Mouse (Mus musculus): ENCODE data around the gene Sez6l2. TPM values are rescaled to one million over a fixed set of nuclear protein-coding genes. Genes with fewer than 3 reads are reported as not detected.

Sez6l2 gene
- polyA plus RNA-seq, 1 experiment, result 175 TPM

- no peak for DNase-seq (ENCODE audit: extremely low spot score in 1 of 2, low spot score in 1 of 2)
Measured at GRCm38 (mm10) chr7:127020031-127020430, 69.7 kb downstream of the Sez6l2 start.

Other genes starting within 250 kb of the Sez6l2 start
- gene Coro1a, start 242.8 kb upstream of the Sez6l2 start, polyA plus RNA-seq (2012; rRNA removed), result 135 and 145 TPM in 2 replicates
- 305 and 314 TPM in 2 replicates for gene Mapk3, start 191.0 kb upstream of the Sez6l2 start, polyA plus RNA-seq (2012; rRNA removed)
- 4.4 and 6.4 TPM in 2 replicates for gene Gdpd3, start 184.2 kb upstream of the Sez6l2 start, polyA plus RNA-seq (2012; rRNA removed)
- gene Ypel3, start 173.6 kb upstream of the Sez6l2 start, polyA plus RNA-seq (2012; rRNA removed), result 439 and 535 TPM in 2 replicates
- gene Tbx6, start 169.1 kb upstream of the Sez6l2 start, polyA plus RNA-seq (2012; rRNA removed), result 1.4 and 1.9 TPM in 2 replicates
- 84.5 and 85.1 TPM in 2 replicates for gene Ppp4c, start 158.1 kb upstream of the Sez6l2 start, polyA plus RNA-seq (2012; rRNA removed)
- 130 and 142 TPM in 2 replicates for gene Fam57b, start 152.9 kb upstream of the Sez6l2 start, polyA plus RNA-seq (2012; rRNA removed)
- 0.53 TPM in 1 of 2 replicates, not detected in the other for gene 4930451I11Rik, start 118.9 kb upstream of the Sez6l2 start, polyA plus RNA-seq (2012; rRNA removed)
- 35.1 and 44.5 TPM in 2 replicates for gene Doc2a, start 103.1 kb upstream of the Sez6l2 start, polyA plus RNA-seq (2012; rRNA removed)
- 89.0 and 92.5 TPM in 2 replicates for gene Hirip3, start 88.6 kb upstream of the Sez6l2 start, polyA plus RNA-seq (2012; rRNA removed)
- gene Ino80e, start 88.2 kb upstream of the Sez6l2 start, polyA plus RNA-seq (2012; rRNA removed), result 56.0 and 58.8 TPM in 2 replicates
- gene Taok2, start 65.9 kb upstream of the Sez6l2 start, polyA plus RNA-seq (2012; rRNA removed), result 105 and 110 TPM in 2 replicates
- gene Tmem219, start 27.6 kb upstream of the Sez6l2 start, polyA plus RNA-seq (2012; rRNA removed), result 27.7 and 30.9 TPM in 2 replicates
- gene Kctd13, start 21.7 kb upstream of the Sez6l2 start, polyA plus RNA-seq (2012; rRNA removed), result 163 and 171 TPM in 2 replicates
- 46.4 and 54.9 TPM in 2 replicates for gene Asphd1, start 981 bp upstream of the Sez6l2 start, polyA plus RNA-seq (2012; rRNA removed)
- 224 and 230 TPM in 2 replicates for gene Cdipt, start 25.4 kb downstream of the Sez6l2 start, polyA plus RNA-seq (2012; rRNA removed)
- 0.80 and 1.0 TPM in 2 replicates for gene Cdiptos, start 25.5 kb downstream of the Sez6l2 start, polyA plus RNA-seq (2012; rRNA removed)
- 8.3 and 8.8 TPM in 2 replicates for gene Mvp, start 64.1 kb downstream of the Sez6l2 start, polyA plus RNA-seq (2012; rRNA removed)
- gene Pagr1b, start 65.9 kb downstream of the Sez6l2 start, polyA plus RNA-seq (2012; rRNA removed), result 1.7 and 2.4 TPM in 2 replicates
- gene Pagr1a, start 66.8 kb downstream of the Sez6l2 start, polyA plus RNA-seq (2012; rRNA removed), result 30.0 and 42.3 TPM in 2 replicates
- gene Gm42742, start 70.5 kb downstream of the Sez6l2 start, polyA plus RNA-seq (2012; rRNA removed), result 95.5 and 113 TPM in 2 replicates
- gene Prrt2, start 70.6 kb downstream of the Sez6l2 start, polyA plus RNA-seq (2012; rRNA removed), result 227 and 259 TPM in 2 replicates
- 165 and 186 TPM in 2 replicates for gene Maz, start 76.5 kb downstream of the Sez6l2 start, polyA plus RNA-seq (2012; rRNA removed)
- 6.0 and 7.4 TPM in 2 replicates for gene Kif22, start 91.9 kb downstream of the Sez6l2 start, polyA plus RNA-seq (2012; rRNA removed)
- 0.16 and 0.23 TPM in 2 replicates for gene Zg16, start 136.8 kb downstream of the Sez6l2 start, polyA plus RNA-seq (2012; rRNA removed)
- gene AI467606, start 140.8 kb downstream of the Sez6l2 start, polyA plus RNA-seq (2012; rRNA removed), result 2.3 and 2.9 TPM in 2 replicates
- 0.86 TPM in 2 replicates for gene Qprt, start 171.7 kb downstream of the Sez6l2 start, polyA plus RNA-seq (2012; rRNA removed)
- gene Spn, start 187.3 kb downstream of the Sez6l2 start, polyA plus RNA-seq (2012; rRNA removed), result 0.15 and 0.16 TPM in 2 replicates
- 97.1 and 102 TPM in 2 replicates for gene Cd2bp2, start 245.5 kb downstream of the Sez6l2 start, polyA plus RNA-seq (2012; rRNA removed)